Mouse (Mus musculus): Measurements from ENCODE around the gene Ttc19. TPM values are rescaled to one million over a fixed set of nuclear protein-coding genes. Genes with fewer than 3 reads are reported as not detected.

Ttc19 gene
- polyA plus RNA-seq, 1 experiment from 2014 or later: 19.7 TPM

GRCm38 (mm10) chr11:62305866-62306265 lies 24.6 kb downstream of the Ttc19 start:
- ATAC-seq (replicated peaks; ENCODE audit: extremely low read depth, insufficient read depth, low FRiP score): no peak
- Histone ChIP-seq H3K4me3 (ENCODE audit: low read length) (no peak overlapping the region), H3K9ac (ENCODE audit: low read length) (no peak overlapping the region), H3K4me1 (ENCODE audit: control insufficient read depth, insufficient read depth, low read length) (no peaks in the 10 kb centered on the region), H3K27me3 (ENCODE audit: control insufficient read depth, insufficient read depth, low read length) (no peaks in the 10 kb centered on the region), H3K9me3 (replicated peaks; ENCODE audit: control insufficient read depth, low read length) (no peaks in the 10 kb centered on the region), H3K36me3 (ENCODE audit: control insufficient read depth, insufficient read depth) (peaks cover 13% of the 10 kb centered on the region), H3K27ac (ENCODE audit: low read length) (no peak overlapping the region), H3K4me2 (ENCODE audit: low read depth, low read length) (no peak overlapping the region)
- WGBS: 93% methylated on average over 2 of the region's 2 CpGs

- peaks cover 33% of the 10 kb centered on the region for H3K36me3 ChIP-seq (ENCODE audit: control insufficient read depth, insufficient read depth)
- no peaks in the 10 kb centered on the region for H3K4me1 ChIP-seq (ENCODE audit: control insufficient read depth, insufficient read depth, low read length)
- H3K4me3 ChIP-seq (ENCODE audit: low read length): no peak overlapping the region
- WGBS: 83% methylated on average over 2 of the region's 2 CpGs
- H3K9ac ChIP-seq (ENCODE audit: low read length): no peak overlapping the region
- no peaks in the 10 kb centered on the region for H3K9me3 ChIP-seq (replicated peaks; ENCODE audit: control insufficient read depth, low read length)
- no peak overlapping the region for H3K27ac ChIP-seq (ENCODE audit: low read length)
- ATAC-seq (replicated peaks; ENCODE audit: extremely low read depth, insufficient read depth, low FRiP score): no peak
- no peak overlapping the region for H3K4me2 ChIP-seq (ENCODE audit: low read depth, low read length)
- H3K27me3 ChIP-seq (ENCODE audit: control insufficient read depth, insufficient read depth, low read length): no peaks in the 10 kb centered on the region
Measured at GRCm38 (mm10) chr11:62309296-62309695, 28.0 kb downstream of the Ttc19 start.

- ATAC-seq (replicated peaks; ENCODE audit: extremely low read depth, insufficient read depth, low FRiP score): no peak
- Histone ChIP-seq H3K4me2 (ENCODE audit: low read depth, low read length) (no peak overlapping the region), H3K27ac (ENCODE audit: low read length) (no peak overlapping the region), H3K36me3 (ENCODE audit: control insufficient read depth, insufficient read depth) (peaks cover 62% of the 10 kb centered on the region), H3K4me1 (ENCODE audit: control insufficient read depth, insufficient read depth, low read length) (no peaks in the 10 kb centered on the region), H3K9me3 (replicated peaks; ENCODE audit: control insufficient read depth, low read length) (no peaks in the 10 kb centered on the region), H3K27me3 (ENCODE audit: control insufficient read depth, insufficient read depth, low read length) (no peaks in the 10 kb centered on the region), H3K9ac (ENCODE audit: low read length) (no peak overlapping the region), H3K4me3 (ENCODE audit: low read length) (no peak overlapping the region)
- WGBS: 94% methylated on average over 5 of the region's 5 CpGs
Measured at GRCm38 (mm10) chr11:62314984-62315383, 33.7 kb downstream of the Ttc19 start.

- Histone ChIP-seq H3K27ac (ENCODE audit: low read length) (no peak overlapping the region), H3K27me3 (ENCODE audit: control insufficient read depth, insufficient read depth, low read length) (no peaks in the 10 kb centered on the region), H3K4me3 (ENCODE audit: low read length) (no peak overlapping the region), H3K9ac (ENCODE audit: low read length) (no peak overlapping the region), H3K4me1 (ENCODE audit: control insufficient read depth, insufficient read depth, low read length) (no peaks in the 10 kb centered on the region), H3K9me3 (replicated peaks; ENCODE audit: control insufficient read depth, low read length) (no peaks in the 10 kb centered on the region), H3K36me3 (ENCODE audit: control insufficient read depth, insufficient read depth) (peaks cover 71% of the 10 kb centered on the region), H3K4me2 (ENCODE audit: low read depth, low read length) (no peak overlapping the region)
- WGBS: 78% methylated on average over 11 of the region's 11 CpGs
- ATAC-seq (replicated peaks; ENCODE audit: extremely low read depth, insufficient read depth, low FRiP score): no peak
Measured at GRCm38 (mm10) chr11:62317746-62318145, 36.5 kb downstream of the Ttc19 start.

DNA sequence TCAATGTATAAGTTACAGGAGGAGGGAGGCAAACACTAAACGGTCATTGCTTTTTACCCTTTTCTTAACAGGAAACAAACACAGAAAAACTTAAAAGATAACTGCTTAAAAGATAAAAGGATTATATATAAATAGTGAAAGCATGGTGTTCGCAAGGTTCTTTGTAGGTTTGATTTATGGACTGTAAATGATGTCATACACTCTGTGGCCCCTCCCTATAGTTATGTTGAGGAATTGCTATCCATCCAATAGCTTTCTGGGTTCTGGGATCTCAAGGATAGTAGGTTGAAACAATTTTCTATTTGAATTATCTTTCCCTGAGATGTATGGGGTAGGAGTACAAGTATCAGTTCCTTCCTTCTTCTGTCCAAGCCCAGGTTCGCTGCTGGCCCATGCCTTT lies 38.8 kb downstream of the Ttc19 start:
- Histone ChIP-seq H3K27me3 (ENCODE audit: control insufficient read depth, insufficient read depth, low read length) (no peaks in the 10 kb centered on the region), H3K9ac (ENCODE audit: low read length) (no peak overlapping the region), H3K9me3 (replicated peaks; ENCODE audit: control insufficient read depth, low read length) (no peaks in the 10 kb centered on the region), H3K27ac (ENCODE audit: low read length) (no peak overlapping the region), H3K4me2 (ENCODE audit: low read depth, low read length) (no peak overlapping the region), H3K4me3 (ENCODE audit: low read length) (no peak overlapping the region), H3K36me3 (ENCODE audit: control insufficient read depth, insufficient read depth) (peaks cover 63% of the 10 kb centered on the region), H3K4me1 (ENCODE audit: control insufficient read depth, insufficient read depth, low read length) (0 out of 2 replicates have a peak, but pooled peaks cover 2% of the 10 kb centered on the region)
- ATAC-seq (replicated peaks; ENCODE audit: extremely low read depth, insufficient read depth, low FRiP score): no peak
- WGBS: 85% methylated on average over 3 of the region's 3 CpGs

- Histone ChIP-seq H3K36me3 (ENCODE audit: control insufficient read depth, insufficient read depth) (peaks cover 61% of the 10 kb centered on the region), H3K27me3 (ENCODE audit: control insufficient read depth, insufficient read depth, low read length) (no peaks in the 10 kb centered on the region), H3K4me3 (ENCODE audit: low read length) (no peak overlapping the region), H3K9ac (ENCODE audit: low read length) (no peak overlapping the region), H3K4me1 (ENCODE audit: control insufficient read depth, insufficient read depth, low read length) (0 out of 2 replicates have a peak, but pooled peaks cover 2% of the 10 kb centered on the region), H3K9me3 (replicated peaks; ENCODE audit: control insufficient read depth, low read length) (no peaks in the 10 kb centered on the region), H3K4me2 (ENCODE audit: low read depth, low read length) (no peak overlapping the region), H3K27ac (ENCODE audit: low read length) (no peak overlapping the region)
- WGBS: 35% methylated on average over 3 of the region's 3 CpGs
- no peak for ATAC-seq (replicated peaks; ENCODE audit: extremely low read depth, insufficient read depth, low FRiP score)
Measured at GRCm38 (mm10) chr11:62323659-62324058, 42.4 kb downstream of the Ttc19 start.

DNA sequence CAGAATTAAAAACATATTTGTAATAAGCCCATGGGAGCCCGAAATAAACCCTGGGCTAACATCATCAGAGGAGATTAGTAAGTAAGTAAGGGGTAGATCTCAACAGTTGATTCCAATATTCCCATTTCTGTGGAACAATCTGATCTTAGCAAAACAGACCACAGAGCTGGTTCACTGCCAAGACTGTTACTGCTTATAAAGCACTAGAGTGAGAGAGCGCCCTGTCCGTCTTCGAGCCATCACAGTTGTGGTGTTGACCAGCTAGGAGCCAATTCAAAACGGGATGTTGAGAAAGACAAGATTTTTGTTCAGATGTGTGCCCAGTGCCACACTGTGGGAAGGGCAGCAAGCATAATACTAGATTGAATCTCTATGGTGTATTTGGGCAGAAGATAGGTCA lies 49.9 kb downstream of the Ttc19 start:
- no peak overlapping the region for H3K4me3 ChIP-seq (ENCODE audit: low read length)
- no peak overlapping the region for H3K4me2 ChIP-seq (ENCODE audit: low read depth, low read length)
- ATAC-seq (replicated peaks; ENCODE audit: extremely low read depth, insufficient read depth, low FRiP score): no peak
- H3K4me1 ChIP-seq (ENCODE audit: control insufficient read depth, insufficient read depth, low read length): no peaks in the 10 kb centered on the region
- H3K27ac ChIP-seq (ENCODE audit: low read length): no peak overlapping the region
- H3K36me3 ChIP-seq (ENCODE audit: control insufficient read depth, insufficient read depth): peaks cover 61% of the 10 kb centered on the region
- no peaks in the 10 kb centered on the region for H3K9me3 ChIP-seq (replicated peaks; ENCODE audit: control insufficient read depth, low read length)
- H3K9ac ChIP-seq (ENCODE audit: low read length): no peak overlapping the region
- WGBS: 82% methylated on average over 5 of the region's 5 CpGs
- no peaks in the 10 kb centered on the region for H3K27me3 ChIP-seq (ENCODE audit: control insufficient read depth, insufficient read depth, low read length)

DNA sequence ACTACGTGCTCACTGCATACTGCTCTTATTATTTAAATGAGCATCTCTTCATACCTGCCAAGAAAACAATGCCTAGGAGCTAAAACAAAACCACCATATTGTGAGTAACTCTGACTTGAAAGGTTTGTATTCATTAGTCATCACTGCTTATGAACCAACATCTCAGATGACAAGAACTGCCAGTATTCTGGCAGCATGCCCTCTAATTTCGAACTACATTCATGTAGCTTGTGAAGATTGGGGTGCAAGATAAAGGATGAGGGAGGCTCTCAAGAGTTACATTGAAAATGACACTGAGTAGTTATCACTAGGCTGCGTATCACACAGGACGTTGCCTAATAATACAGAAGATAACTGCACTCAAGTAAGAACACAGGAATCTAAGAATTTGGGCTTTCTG lies 51.0 kb downstream of the Ttc19 start:
- peaks cover 62% of the 10 kb centered on the region for H3K36me3 ChIP-seq (ENCODE audit: control insufficient read depth, insufficient read depth)

DNA sequence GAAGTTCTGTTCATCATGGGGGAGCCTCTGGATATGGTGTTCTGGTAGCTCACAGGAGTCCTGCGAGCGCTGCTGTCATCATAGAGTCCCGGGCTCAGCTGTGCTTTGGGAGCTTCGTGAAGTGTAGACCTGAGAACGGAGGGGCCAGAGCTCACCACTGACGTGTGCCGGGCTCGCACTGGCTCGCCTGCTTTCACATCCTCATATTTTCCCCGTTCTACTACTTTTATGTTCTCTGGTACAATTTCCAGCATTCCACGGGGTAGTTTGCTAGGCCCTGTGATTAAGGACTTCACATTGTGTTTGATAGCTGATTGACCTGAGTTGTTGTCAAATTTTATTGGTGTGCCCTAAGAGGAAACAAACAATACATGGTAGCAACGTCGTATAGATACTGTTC lies 61.7 kb downstream of the Ttc19 start:
- WGBS: 91% methylated on average over 13 of the region's 13 CpGs
- Histone ChIP-seq H3K4me2 (ENCODE audit: low read depth, low read length) (no peak overlapping the region), H3K4me1 (ENCODE audit: control insufficient read depth, insufficient read depth, low read length) (no peaks in the 10 kb centered on the region), H3K27ac (ENCODE audit: low read length) (no peak overlapping the region), H3K4me3 (ENCODE audit: low read length) (no peak overlapping the region), H3K27me3 (ENCODE audit: control insufficient read depth, insufficient read depth, low read length) (no peaks in the 10 kb centered on the region), H3K9ac (ENCODE audit: low read length) (no peak overlapping the region), H3K36me3 (ENCODE audit: control insufficient read depth, insufficient read depth) (peaks cover 45% of the 10 kb centered on the region), H3K9me3 (replicated peaks; ENCODE audit: control insufficient read depth, low read length) (no peaks in the 10 kb centered on the region)
- no peak for ATAC-seq (replicated peaks; ENCODE audit: extremely low read depth, insufficient read depth, low FRiP score)

More for the DNA sequence above, 51.0 kb downstream of the Ttc19 start:
- Histone ChIP-seq H3K27ac (ENCODE audit: low read length) (no peak overlapping the region), H3K4me3 (ENCODE audit: low read length) (no peak overlapping the region), H3K4me2 (ENCODE audit: low read depth, low read length) (no peak overlapping the region), H3K9ac (ENCODE audit: low read length) (no peak overlapping the region), H3K27me3 (ENCODE audit: control insufficient read depth, insufficient read depth, low read length) (no peaks in the 10 kb centered on the region), H3K9me3 (replicated peaks; ENCODE audit: control insufficient read depth, low read length) (no peaks in the 10 kb centered on the region), H3K4me1 (ENCODE audit: control insufficient read depth, insufficient read depth, low read length) (no peaks in the 10 kb centered on the region)
- ATAC-seq (replicated peaks; ENCODE audit: extremely low read depth, insufficient read depth, low FRiP score): no peak
- WGBS: 74% methylated on average over 4 of the region's 4 CpGs

DNA sequence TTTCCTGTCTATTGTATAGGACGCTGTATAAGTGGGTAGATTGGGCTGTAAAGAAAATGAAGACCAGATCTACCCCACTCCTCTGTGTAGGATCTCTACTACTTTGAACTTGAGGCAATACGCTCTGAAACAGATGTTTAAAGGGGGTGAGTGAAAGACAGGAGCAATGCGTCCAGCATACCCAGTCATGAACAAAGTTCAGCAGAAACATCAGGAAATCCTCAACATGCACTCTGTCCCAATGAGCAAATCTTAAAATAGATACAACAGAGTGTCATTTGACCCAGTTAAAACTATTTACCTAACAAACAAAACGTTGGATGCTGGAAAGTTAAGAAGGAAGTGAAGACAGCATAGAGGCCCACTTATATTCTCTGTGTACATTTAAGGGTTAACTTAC lies 70.7 kb downstream of the Ttc19 start:
- H3K36me3 ChIP-seq (ENCODE audit: control insufficient read depth, insufficient read depth): peaks cover 58% of the 10 kb centered on the region
- WGBS: 79% methylated on average over 4 of the region's 4 CpGs
- no peak for ATAC-seq (replicated peaks; ENCODE audit: extremely low read depth, insufficient read depth, low FRiP score)
- H3K4me1 ChIP-seq (ENCODE audit: control insufficient read depth, insufficient read depth, low read length): no peaks in the 10 kb centered on the region
- H3K4me2 ChIP-seq (ENCODE audit: low read depth, low read length): no peak overlapping the region
- H3K9ac ChIP-seq (ENCODE audit: low read length): no peak overlapping the region
- no peaks in the 10 kb centered on the region for H3K27me3 ChIP-seq (ENCODE audit: control insufficient read depth, insufficient read depth, low read length)
- H3K27ac ChIP-seq (ENCODE audit: low read length): no peak overlapping the region
- H3K9me3 ChIP-seq (replicated peaks; ENCODE audit: control insufficient read depth, low read length): no peaks in the 10 kb centered on the region
- H3K4me3 ChIP-seq (ENCODE audit: low read length): no peak overlapping the region

Measured in heart, embryonic 16.5 days (tissue).